Mouse (Mus musculus) brain, embryonic 14.5 days (tissue): ENCODE data around the gene Col8a1.

Experiments used
- CTCF ChIP-seq: fragments of 200-500 bp; IDR thresholded peaks from 2 replicates; pipeline ENCODE4 v1.5.1; 2012; ENCODE audit warnings: inconsistent platforms, mild to moderate bottlenecking, moderate library complexity, borderline replicate concordance; ENCODE audit not compliant: insufficient read depth, insufficient read length; ENCODE audit errors: extremely low read depth
- POLR2A ChIP-seq: fragments of 200-500 bp; IDR thresholded peaks from 2 replicates; pipeline ENCODE4 v1.6.1; 2012; ENCODE audit warnings: mild to moderate bottlenecking, inconsistent platforms, borderline replicate concordance; ENCODE audit not compliant: poor library complexity, insufficient read depth, insufficient read length, severe bottlenecking; ENCODE audit errors: extremely low read depth

DNA sequence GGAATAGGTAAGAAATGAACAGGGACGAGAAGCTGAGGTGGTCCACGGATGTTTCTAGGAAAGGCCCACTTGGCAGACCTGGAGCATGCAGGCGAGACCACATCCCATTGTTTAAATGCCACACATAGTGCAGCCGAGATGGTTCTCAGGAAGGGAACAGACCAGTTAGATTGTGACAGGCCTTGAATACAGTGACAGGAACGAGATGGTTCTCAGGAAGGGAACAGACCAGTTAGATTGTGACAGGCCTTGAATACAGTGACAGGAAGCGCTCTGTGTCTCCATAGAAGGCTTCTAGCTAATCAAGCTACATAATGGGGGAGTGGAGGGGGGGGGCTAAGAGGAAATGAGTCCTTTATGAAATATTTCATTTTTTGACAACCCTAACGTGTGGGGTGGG lies 174.5 kb downstream of the Col8a1 start:
- no peak for TF ChIP-seq CTCF
- no peak for TF ChIP-seq POLR2A
